Mouse (Mus musculus): ENCODE results near the gene Pfdn2.

Pfdn2 gene

DNA sequence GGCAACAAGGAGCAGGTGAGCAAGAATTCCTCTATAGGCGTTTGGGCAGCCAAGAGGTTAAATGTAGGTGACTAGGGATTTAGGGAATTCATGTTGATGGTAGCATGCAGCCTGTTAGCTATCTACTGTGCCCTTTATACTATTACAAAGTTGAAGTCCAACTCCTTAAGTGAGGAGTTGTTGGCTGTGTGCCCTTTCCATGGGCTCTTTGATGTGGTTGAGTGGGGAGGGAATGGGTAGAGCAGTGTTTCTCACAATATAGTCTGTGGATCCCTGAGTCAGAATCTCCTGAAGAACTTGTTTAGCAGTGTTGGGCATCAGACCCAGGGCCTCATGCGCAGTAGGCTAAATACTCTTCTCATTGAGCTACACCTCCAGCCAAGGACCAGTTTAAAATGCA is 11.3 kb downstream of the Pfdn2 start:
- DNase-seq (ENCODE audit: low spot score) = no peak

DNA sequence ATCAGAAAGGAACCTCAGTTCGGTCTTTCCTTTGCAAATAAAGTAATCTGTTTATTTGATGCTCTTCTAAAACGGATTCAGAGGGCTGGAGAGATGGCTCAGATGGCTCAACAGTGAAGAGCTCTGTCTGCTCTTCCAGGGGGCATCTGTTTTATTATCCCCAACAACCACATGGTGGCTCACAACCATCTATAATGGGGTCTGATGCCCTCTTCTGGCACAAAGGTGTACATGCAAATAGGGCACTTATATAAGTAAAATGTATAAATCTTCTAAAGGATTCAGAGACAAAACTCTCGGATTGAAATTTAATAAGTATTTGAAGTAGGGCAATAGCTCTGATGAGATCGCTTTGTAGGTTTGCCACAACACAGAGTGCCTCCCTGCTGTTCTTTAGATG is 13.0 kb downstream of the Pfdn2 start:
- DNase-seq (ENCODE audit: low spot score) = peak; percentile 44

DNA sequence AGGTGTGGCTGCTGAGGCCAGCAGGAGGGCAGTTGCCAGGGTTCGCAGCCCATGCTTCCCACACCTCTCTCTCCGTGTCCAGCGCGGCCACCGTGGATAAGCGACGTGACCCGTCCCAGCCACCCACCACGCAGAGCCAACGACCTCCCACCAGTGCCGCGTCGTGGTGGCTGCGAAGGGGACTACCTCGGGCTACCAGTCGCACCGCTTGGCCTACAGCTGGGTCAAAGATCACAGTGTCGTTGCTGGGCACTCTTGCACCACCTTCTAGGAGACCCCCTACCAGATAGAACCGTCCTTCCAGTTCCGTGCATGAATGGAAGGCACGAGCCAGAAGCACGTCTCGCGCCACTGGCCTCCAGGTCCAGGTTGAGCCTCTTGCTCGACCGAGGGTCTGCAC is 14.8 kb downstream of the Pfdn2 start:
- DNase-seq (ENCODE audit: low spot score) = peak; percentile 42

DNA sequence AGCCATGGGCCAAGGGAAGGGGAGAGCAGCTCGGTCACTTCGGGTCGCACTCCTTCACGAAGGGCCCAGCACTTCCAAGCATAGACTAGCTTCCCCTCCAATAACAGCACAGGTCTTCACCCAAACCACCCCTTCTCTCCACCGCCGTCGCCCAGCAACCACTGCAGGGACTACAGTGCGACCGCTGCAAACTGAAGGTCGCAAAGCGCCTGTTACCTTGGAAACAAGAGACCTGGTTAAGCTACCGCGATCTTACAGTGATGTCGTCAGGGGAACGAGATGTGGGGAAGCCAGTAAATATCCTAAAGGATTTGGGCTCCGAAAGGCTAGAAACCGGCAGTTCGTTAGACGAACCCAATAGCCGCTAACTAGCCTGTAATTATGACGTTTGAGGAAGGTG is 15.2 kb downstream of the Pfdn2 start, which contains the start of gene Klhdc9:
Klhdc9 (minus strand) TSS at position 143 of the 400 bp plus-strand sequence.
- DNase-seq (ENCODE audit: low spot score) = peak; percentile 89

DNA sequence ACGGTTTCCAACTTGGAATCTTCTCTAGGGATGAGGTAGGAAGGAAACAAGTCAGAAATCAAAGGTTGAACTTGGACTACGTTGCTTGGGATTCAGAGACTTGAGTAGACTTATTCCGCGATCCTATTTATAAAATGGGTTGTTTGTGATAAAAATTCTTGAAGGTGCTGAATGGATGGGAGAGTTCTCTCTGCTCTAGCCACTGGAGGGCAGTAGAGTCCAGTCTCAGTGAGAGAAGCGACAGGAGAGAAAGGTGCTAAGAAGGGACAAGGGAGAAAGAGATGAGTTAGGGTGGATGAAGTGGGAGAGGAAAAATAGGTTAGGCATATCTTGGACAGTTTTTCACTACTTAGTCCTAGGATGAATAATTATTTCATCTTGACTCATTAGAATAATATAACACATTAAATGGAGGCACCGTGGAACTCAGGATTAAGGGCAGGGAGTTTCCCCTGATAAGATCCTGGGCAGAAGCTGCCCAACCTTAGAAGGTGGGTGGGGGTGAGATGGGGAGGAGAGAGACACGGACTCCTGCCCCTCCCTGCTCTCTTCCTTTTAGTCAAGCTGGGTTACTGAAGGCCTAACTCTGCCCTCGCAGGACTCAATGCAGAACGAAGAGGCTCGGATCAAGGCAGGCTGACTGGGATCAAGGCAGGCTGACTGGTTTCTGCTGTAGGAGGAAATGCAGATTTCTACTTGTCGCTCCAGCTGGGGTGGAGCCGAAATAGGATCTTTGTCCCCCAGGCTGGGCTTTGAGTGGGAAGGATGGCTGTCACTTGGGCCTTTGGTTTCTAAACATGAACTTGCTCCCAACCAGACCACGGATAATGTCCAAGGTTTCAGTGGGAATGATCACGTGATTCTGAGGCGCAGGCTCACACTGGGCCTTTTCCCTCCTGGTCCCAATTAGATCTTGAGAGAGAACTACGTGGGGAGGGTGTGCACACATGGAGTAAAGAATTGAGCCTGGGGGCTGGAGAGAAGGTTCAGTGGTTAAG is 15.9 kb downstream of the Pfdn2 start:
- DNase-seq (ENCODE audit: low spot score) = peak; percentile 78

DNA sequence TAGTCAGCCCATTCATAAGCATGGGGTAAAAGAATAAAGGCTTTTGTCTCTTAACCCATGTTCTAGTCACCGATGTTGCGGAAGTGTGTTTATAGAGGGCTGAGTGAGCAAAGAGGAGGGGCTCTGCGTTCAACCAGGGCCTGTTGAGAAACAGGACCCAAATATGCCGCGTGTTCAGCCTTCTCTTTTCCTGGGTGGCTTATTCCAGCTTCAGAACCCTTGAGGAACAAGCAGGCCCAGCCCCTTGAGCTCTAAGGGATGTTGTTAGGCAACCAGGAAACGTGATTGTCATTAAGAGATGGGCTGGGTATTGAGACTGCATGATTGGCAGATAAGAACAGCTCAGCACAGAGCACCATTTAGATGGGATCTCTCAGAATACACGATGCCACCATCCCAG is 20.5 kb downstream of the Pfdn2 start:
- DNase-seq (ENCODE audit: low spot score) = no peak

DNA sequence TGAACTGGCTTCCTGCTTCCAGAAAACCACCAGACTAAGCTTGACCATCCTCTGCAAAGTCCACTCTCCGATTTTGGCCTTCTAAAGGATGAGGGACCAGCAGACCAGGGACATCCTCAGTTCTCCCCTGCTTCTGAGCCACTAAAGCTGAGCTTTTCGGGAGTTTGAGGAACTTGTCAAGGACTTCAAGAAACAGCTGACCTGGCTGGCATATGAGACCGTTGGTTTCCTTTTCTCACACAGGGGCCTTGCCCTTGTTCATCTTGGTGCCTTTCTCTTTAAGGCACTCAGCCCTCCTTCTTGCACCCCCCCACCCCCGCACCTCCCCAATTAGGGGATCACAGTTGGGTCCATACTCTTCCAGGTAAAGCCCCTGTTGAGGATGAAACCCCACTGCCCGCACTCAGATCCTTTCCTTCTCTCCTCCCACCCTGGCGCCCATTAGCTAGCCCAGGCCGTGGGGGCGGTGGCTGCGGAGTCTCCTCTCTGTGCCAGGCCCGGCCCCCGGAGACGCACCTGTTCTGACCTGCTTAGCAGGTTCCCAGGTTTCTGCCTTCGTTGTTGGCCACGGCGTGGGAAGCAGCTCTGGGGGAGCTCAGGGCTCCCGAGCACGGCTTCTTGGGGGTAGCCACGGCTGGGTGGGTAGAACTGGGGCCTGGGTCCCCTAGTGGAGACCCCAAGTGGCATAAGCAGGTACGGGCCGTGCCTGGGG is 24.5 kb downstream of the Pfdn2 start, which contains the start of gene Nectin4:
Nectin4 (plus strand) TSS at position 255 of the 712 bp plus-strand sequence.
- no peak for DNase-seq (ENCODE audit: low spot score)

DNA sequence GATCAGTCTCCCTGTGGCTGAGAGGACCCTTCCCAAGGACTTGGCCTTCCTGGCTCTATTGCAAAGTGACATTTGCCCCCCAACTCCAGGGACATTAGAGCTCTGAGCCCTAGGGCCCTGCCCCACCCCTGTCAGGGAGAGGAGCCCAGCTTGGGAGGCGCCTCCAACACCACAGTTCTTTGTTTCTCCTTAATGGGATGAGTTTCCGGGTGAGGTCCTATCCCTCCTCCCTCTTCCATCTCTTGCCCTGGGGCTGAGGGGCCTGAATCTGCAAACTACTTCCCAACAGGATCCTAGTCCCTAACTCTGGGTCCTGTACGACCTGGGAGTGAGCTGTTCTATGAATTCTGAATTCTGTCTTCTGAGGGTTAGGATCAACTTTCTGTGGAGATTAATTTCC is 27.4 kb downstream of the Pfdn2 start:
- DNase-seq (ENCODE audit: low spot score) = no peak

DNA sequence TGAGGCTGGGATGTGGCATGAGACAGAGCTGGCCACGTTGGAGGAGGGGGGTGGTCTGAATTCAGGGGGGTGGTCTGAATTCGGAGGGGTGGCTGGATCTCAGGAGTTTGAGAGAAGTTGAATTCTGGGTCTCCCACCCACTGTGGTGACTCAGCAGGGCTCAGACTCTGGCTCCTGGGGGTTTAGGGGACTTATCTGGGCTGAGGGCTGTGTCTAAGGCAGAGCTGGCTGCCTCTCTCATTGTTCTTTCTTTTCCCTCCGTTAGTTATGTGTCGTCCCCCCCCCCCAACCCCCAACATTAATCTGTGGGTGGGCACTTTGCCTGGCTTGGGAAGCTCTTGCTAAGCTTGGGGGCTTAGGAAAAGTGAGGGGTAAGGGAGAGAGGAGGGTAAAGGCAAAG is 28.5 kb downstream of the Pfdn2 start:
- DNase-seq (ENCODE audit: low spot score) = no peak

DNA sequence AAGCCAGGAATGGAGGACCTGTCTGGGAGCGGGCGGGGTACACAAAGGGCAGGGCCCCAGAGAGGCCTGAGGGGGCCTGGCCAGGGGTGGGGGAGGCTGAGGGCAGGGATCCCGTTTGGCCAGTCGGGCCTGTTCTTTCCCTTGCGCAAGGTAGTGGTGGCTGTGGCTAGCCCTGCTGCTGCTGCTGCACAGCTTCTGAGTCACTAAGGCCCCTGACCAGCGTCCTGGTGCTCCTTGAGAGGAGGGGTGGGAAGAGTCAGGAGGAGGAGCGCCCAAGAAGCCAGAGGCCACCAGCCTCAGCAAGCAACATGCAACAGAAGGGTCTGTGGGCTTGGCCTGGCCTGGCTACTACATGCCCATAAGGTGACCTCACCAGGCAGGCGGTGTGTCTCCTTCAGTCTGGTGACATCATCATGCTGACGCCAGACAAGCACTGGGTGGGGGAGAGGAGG is 30.2 kb downstream of the Pfdn2 start:
- no peak for DNase-seq (ENCODE audit: low spot score)

DNA sequence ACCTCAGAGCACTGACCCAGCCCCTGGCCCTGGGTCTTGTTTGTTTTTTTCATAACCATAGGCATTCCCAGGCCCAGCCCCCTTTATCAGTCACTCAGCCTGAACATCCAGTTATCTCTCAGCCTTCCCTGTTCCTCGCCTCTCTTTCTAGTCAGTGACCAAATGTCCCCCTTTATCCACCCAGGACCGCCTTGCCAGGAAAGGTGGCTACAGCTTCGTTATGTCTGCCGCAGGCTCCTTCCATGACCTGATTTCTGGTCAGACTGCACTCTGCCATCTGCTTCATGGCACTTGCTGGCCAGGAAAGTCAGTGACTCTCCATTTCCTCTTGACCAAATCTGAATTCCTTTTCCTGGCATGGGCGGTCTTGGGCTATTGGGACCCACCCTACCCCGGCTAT is 32.8 kb downstream of the Pfdn2 start:
- DNase-seq (ENCODE audit: low spot score) = no peak

DNA sequence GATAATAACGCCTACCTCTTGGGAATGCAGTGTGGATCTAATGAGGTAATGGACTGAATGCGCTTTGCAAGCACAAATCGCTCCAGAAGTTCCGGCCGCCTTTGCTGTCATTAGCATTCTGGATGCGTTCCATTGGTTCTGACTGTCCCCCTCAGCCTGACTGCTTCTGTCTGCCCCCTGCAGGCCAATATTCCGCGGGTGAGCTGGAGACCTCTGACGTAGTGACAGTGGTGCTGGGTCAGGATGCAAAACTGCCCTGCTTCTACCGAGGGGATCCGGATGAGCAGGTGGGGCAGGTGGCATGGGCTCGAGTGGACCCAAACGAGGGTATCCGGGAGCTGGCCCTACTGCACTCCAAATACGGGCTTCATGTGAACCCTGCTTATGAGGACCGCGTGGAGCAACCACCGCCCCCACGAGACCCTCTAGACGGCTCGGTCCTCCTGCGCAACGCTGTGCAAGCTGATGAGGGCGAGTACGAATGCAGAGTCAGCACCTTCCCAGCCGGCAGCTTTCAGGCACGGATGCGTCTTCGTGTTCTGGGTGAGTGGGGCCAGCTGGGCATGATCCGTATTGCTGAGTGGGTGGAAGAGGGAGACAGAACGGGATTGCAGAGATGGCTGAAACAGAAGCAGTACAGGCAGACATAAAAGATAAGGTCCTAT is 34.6 kb downstream of the Pfdn2 start:
- DNase-seq (ENCODE audit: low spot score) = peak; percentile 86

DNA sequence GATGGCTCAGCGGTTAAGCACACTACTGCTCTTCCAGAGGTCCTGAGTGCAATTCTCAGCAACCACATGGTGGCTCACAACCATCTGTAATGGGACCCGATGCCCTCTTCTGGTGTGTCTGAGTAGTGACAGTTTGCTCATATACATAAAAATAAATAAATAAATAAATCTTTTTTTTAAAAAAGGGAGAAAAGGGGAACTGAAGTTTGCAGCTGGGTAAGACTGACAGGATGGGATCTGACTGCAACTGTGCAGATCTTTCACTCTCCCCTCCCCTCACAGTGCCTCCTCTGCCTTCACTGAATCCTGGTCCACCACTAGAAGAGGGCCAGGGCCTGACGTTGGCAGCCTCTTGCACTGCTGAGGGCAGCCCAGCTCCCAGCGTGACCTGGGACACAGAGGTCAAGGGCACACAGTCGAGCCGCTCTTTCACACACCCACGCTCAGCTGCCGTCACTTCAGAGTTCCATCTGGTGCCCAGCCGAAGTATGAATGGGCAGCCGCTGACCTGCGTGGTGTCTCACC is 36.7 kb downstream of the Pfdn2 start:
- no peak for DNase-seq (ENCODE audit: low spot score)

DNA sequence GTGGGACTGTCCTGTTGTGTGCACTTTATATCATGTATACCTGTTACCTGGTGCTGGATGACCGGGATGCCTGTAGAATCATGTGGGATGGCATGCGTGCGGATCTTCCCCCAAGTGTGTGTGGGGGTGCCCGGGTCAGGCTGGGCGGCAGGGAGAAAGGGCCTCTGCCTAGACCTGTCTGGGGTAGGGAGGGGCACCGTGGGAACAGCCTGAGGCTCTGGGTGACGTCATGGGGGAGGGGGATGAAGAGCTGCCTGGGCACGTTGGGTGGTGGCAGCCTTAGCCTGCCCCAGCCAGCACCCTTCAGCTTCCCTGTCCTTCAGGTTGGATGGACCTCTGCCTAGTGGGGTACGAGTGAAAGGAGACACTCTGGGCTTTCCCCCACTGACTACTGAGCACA is 38.9 kb downstream of the Pfdn2 start:
- DNase-seq (ENCODE audit: low spot score) = no peak

DNA sequence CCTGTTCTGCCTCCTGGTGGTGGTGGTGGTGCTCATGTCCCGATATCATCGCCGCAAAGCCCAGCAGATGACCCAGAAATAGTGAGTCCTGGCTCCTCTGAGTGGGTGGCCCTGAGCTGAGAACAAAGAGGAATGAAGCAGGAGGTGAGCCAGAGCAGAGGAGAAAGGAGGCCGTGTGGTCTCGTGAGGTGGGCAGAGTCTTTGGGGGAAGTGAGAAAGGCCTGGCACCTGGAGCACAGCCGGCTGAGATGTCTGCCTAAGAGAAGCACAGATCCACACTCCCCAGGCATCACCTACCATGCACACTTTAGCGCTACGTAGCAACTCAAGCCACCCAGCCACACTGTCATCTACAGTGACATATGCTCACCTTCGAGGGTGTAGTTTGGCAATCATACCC is 39.7 kb downstream of the Pfdn2 start:
- DNase-seq (ENCODE audit: low spot score) = no peak

DNA sequence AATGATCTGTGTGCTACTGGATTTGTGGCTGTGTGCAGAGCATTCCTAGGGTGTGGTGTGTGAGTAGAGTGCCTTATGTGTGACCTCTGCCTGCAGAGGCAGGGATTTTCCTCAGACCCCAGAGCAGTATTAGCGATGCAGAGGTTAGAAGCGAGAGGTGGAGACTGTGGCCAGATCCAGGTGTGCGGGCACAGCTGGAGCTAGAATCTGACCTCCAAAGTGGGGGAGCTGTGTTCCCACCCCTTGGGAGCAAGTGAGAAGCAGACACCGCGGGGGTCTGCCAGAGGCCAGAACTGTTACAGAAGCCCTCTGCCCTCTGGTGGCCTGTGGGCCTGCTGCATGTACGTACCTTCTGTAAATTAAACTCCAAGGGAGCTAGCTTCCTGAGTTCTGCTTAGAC is 41.6 kb downstream of the Pfdn2 start:
- no peak for DNase-seq (ENCODE audit: low spot score)

DNA sequence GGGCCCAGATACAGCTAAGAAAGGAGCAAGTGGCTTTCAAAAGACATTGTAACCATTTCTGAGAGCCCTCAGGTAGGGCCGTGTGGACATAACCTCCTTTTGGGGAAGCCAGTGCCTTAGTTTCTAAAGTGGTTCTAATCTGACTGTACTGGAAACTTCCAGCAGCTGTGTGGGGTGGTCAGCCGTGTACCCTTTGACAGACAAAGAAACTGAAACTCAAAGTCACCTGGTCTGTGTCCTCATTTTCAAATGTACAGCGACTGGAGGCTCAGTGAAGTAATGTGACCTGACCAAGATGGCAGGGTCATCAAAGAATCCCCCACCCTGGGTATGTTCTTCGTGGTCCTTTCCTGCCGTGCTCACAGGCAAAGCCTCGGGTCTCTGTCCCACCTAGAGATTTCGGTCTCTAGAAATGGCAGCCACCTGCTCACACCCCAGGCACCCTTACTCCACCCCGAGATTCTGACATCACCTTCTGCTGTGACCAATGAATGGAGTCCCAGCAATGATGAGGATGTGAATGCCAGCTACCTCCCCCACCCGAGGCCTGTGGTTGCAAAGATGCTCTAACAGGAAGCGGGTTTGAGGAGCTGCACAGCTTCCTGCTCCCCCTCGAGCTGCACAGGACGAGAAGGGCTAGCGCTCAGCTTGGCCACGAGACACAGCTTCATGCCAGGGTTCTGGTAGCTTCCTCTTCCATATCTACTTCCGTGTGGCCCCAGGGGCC is 43.1 kb downstream of the Pfdn2 start, which contains the start of gene Arhgap30:
Arhgap30 (plus strand) TSS at position 579 of the 727 bp plus-strand sequence.
- peak; percentile 60 for DNase-seq (ENCODE audit: low spot score)

DNA sequence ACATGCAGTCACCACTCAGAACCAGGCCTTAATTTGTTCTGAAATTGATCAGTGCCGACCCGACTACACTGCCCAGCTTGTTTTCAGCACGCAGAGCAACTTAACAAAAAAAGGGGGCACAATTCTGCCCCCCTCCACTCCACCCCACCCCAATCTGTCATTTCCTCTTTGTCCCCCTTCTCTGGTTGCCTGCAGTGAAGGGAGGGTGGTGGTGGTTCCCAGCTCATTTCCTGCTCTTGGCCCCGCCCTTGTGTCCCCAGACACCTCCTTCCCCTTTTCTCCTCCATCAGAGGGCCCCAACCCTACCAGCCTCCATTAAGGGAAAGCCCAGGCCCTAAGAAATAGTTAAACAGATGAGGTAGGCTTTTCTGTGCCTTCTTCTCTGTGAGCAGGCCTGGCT is 44.6 kb downstream of the Pfdn2 start:
- no peak for DNase-seq (ENCODE audit: low spot score)

DNA sequence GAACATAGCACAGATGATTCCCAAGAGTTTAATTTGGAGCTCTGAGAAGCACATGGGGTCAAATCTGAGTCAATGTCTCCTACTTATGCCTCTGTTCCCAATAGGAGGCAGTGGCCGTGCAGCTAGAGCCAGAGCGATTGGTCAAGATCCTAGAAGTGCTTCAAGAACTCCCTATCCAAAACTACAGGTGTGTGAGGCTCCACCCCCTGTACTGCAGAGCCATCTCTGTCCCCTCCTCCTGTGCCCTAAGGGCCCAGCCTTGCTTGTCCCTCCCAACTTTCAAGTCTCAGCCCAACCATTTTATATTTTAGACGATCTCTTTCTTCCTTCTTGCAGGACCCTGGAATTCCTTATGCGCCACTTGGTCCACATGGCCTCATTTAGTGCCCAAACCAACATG is 56.4 kb downstream of the Pfdn2 start:
- no peak for DNase-seq (ENCODE audit: low spot score)

DNA sequence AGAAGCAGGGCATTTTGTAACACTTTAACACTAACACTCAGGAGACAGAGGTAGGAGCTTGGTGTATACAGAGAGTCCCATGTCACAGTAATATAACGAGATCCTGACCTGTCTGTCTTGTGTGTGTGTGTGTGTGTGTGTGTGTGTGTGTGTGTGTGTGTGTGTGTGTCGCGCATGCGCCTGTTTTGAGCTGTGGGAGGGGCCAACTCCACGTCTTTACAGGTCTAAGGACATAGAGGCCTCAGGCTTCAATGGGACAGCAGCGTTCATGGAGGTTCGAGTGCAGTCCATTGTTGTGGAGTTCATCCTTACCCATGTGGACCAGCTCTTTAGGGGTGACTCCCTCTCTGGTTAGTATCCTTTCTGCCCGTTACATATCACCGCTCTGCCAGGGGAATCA is 57.5 kb downstream of the Pfdn2 start:
- no peak for DNase-seq (ENCODE audit: low spot score)

DNA sequence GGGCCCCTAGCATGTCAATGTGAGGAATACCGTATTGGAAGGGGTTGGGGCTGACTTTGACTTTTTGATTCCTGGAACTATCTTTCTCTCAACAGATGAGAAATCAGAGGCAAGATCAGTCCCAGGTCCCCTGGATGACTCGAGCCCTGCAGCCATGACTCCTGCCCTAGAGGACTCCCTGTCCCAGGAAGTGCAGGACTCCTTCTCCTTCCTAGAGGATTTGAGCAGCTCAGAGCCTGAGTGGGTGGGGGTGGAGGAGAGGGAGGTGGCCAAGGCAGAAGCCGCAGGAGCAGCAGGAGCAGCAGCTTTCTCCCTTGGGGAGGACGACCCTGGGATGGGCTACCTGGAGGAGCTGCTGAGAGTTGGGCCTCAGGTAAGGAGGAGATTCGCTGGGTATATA is 61.8 kb downstream of the Pfdn2 start:
- no peak for DNase-seq (ENCODE audit: low spot score)
